Mouse (Mus musculus): ENCODE results near the gene Dkkl1. TPM values are rescaled to one million over a fixed set of nuclear protein-coding genes. Genes with fewer than 3 reads are reported as not detected.
A peak's percentile ranks its signal among the peaks of the same experiment; 100 is the strongest.
"Not testable (repeated sequence)": the region's sequence is repeated elsewhere in the genome, so short reads cannot be mapped to it uniquely, and the experiment has no call there.

Gene Dkkl1
- polyA plus RNA-seq, 1 experiment from 2014 or later = 8.7 TPM

DNA sequence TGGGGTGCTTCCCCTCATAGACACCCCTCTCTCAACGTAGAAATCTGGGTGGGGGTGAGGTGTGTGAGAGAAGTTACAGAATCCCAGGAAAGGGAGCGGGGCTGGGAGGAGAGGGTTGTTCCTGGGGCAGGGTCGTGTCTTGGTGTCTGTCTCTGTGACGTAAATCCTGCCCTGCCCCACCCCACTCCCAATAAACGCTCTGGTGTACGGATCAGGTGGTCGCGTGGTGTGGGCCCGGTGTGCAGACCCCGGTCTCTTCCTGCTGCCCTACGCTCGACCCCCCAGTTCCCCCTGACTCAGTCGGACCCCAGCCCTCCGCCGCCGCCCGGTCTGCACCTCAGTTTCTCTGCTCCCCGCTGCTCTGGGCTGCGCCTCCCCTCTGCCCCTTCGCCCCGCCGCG lies 36.0 kb downstream of the Dkkl1 start:
- Histone ChIP-seq H3K36me3 (replicated peaks; ENCODE audit: control insufficient read depth, insufficient read depth) (no peaks in the 10 kb centered on the region), H3K27me3 (ENCODE audit: control insufficient read depth, insufficient read depth, low read length) (peaks cover 83% of the 10 kb centered on the region), H3K4me2 (replicated peaks) (peak overlapping the region; percentile 24), H3K4me3 (replicated peaks; ENCODE audit: low read length) (no peak overlapping the region), H3K9ac (no peak overlapping the region), H3K9me3 (ENCODE audit: control insufficient read depth, low read length) (no peaks in the 10 kb centered on the region), H3K27ac (no peak overlapping the region), H3K4me1 (replicated peaks; ENCODE audit: control insufficient read depth, insufficient read depth, low read length) (0 out of 2 replicates have a peak, but pooled peaks cover 9% of the 10 kb centered on the region)
- whole genome bisulfite sequencing = under 1% methylated on average over 23 of the region's 23 CpGs
- ATAC-seq (ENCODE audit: low FRiP score) (no peak), DNase-seq (ENCODE audit: low spot score) (no peak)

DNA sequence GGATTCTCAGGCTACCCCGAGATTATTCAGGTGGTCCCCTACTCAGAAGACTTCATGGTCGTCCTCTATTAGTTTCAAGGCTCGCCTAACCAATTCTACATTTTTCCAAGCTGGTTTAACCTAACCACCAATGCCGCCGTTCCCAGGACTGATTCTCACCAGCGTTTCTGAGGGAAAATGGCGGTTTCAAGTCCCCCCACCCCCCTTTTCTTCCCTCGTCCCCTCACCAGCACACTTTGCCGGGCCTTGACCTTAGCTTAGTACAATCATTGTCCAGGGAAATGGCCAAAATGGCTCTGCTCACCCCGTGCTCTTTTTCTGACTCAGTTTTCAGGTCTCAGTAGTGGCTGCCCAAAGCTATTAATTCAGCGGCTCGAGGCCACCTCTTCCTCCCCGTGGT lies 36.5 kb downstream of the Dkkl1 start:
- Histone ChIP-seq H3K4me2 (replicated peaks) (no peak overlapping the region), H3K36me3 (replicated peaks; ENCODE audit: control insufficient read depth, insufficient read depth) (no peaks in the 10 kb centered on the region), H3K27ac (no peak overlapping the region), H3K27me3 (ENCODE audit: control insufficient read depth, insufficient read depth, low read length) (peaks cover 77% of the 10 kb centered on the region), H3K9ac (no peak overlapping the region), H3K4me1 (replicated peaks; ENCODE audit: control insufficient read depth, insufficient read depth, low read length) (0 out of 2 replicates have a peak, but pooled peaks cover 9% of the 10 kb centered on the region), H3K4me3 (replicated peaks; ENCODE audit: low read length) (no peak overlapping the region), H3K9me3 (ENCODE audit: control insufficient read depth, low read length) (no peaks in the 10 kb centered on the region)
- WGBS = 4% methylated on average over 13 of the region's 13 CpGs
- ATAC-seq (ENCODE audit: low FRiP score) (no peak), DNase-seq (ENCODE audit: low spot score) (no peak)

DNA sequence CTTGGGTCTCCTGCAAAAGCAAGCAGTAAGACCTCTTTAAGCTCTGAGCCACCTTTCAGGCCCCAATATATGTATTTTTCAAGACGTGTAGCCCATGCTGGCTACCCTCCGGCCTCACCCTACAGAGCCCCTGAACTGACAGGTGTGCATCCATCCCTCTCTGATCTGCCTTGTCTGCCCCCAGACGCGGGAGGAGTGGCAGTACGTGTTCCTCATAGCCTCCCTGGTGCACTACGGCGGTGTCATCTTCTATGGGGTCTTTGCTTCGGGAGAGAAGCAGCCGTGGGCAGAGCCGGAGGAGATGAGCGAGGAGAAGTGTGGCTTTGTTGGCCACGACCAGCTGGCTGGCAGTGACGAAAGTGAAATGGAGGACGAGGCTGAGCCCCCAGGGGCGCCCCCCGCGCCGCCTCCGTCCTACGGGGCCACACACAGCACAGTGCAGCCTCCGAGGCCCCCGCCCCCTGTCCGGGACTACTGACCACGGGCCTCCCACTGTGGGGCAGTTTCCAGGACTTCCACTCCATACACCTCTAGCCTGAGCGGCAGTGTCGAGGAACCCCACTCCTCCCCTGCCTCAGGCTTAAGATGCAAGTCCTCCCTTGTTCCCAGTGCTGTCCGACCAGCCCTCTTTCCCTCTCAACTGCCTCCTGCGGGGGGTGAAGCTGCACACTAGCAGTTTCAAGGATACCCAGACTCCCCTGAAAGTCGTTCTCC lies 37.2 kb downstream of the Dkkl1 start:
- H3K27ac ChIP-seq = no peak overlapping the region
- H3K9me3 ChIP-seq (ENCODE audit: control insufficient read depth, low read length) = 0 out of 2 replicates have a peak, but pooled peaks cover 2% of the 10 kb centered on the region
- H3K27me3 ChIP-seq (ENCODE audit: control insufficient read depth, insufficient read depth, low read length) = peaks cover 77% of the 10 kb centered on the region
- H3K9ac ChIP-seq = no peak overlapping the region
- WGBS = 4% methylated on average over 28 of the region's 29 CpGs
- no peak overlapping the region for H3K4me2 ChIP-seq (replicated peaks)
- DNase-seq (ENCODE audit: low spot score) (no peak), ATAC-seq (ENCODE audit: low FRiP score) (0 out of 2 replicates have a peak, but pooled peaks have one; percentile 34)
- no peaks in the 10 kb centered on the region for H3K36me3 ChIP-seq (replicated peaks; ENCODE audit: control insufficient read depth, insufficient read depth)
- 0 out of 2 replicates have a peak, but pooled peaks cover 9% of the 10 kb centered on the region for H3K4me1 ChIP-seq (replicated peaks; ENCODE audit: control insufficient read depth, insufficient read depth, low read length)
- H3K4me3 ChIP-seq (replicated peaks; ENCODE audit: low read length) = no peak overlapping the region

DNA sequence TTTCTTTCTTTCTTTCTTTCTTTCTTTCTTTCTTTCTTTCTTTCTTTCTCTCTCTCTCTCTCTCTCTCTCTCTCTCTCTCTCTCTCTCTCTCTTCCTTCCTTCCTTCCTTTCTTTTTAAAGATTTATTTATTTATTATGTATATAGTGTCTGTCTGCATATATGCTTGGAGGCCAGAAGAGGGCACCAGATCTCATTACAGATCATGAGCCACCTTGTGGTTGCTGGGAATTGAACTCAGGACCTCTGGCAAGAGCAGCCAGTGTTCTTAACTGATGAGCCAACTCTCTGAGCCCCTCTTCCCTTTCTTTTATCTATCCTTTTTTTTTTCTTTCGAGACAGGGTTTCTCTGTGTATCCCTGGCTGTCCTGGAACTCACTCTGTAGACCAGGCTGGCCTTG lies 38.2 kb downstream of the Dkkl1 start:
- not testable (repeated sequence) for DNase-seq (ENCODE audit: low spot score); H3K4me2 ChIP-seq (replicated peaks); H3K9ac ChIP-seq; H3K9me3 ChIP-seq (ENCODE audit: control insufficient read depth, low read length); ATAC-seq (ENCODE audit: low FRiP score); H3K27ac ChIP-seq; H3K4me1 ChIP-seq (replicated peaks; ENCODE audit: control insufficient read depth, insufficient read depth, low read length); H3K4me3 ChIP-seq (replicated peaks; ENCODE audit: low read length); H3K36me3 ChIP-seq (replicated peaks; ENCODE audit: control insufficient read depth, insufficient read depth)
- WGBS = 62% methylated on average over 1 of the region's 1 CpGs
- H3K27me3 ChIP-seq (ENCODE audit: control insufficient read depth, insufficient read depth, low read length) = peaks cover 77% of the 10 kb centered on the region

DNA sequence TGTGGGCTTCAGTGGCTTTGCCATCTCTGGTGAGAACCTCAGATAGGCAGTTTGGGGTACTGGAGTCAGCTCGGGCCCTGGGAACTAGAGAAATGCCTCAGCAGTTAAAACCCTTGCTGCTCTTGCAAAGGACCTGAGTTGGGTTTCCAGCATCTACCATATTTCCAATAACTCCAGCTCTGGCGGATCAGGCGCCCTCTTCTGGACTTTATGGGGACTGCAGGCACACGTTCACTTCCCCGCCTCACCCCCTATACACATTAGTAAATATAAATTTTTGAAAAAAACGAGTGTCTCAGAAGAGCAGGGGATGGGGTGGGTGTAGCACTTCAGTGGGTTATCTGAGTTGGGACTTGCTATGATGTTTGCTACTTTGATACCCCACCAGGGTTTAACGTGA lies 39.0 kb downstream of the Dkkl1 start:
- ATAC-seq (ENCODE audit: low FRiP score) (no peak), DNase-seq (ENCODE audit: low spot score) (no peak)
- H3K27ac ChIP-seq = no peak overlapping the region
- H3K36me3 ChIP-seq (replicated peaks; ENCODE audit: control insufficient read depth, insufficient read depth) = no peaks in the 10 kb centered on the region
- 0 out of 2 replicates have a peak, but pooled peaks cover 6% of the 10 kb centered on the region for H3K9me3 ChIP-seq (ENCODE audit: control insufficient read depth, low read length)
- WGBS = 64% methylated on average over 7 of the region's 7 CpGs
- H3K4me3 ChIP-seq (replicated peaks; ENCODE audit: low read length) = no peak overlapping the region
- no peak overlapping the region for H3K9ac ChIP-seq
- H3K4me1 ChIP-seq (replicated peaks; ENCODE audit: control insufficient read depth, insufficient read depth, low read length) = peaks cover 15% of the 10 kb centered on the region; the same call in 1 of the 2 replicates
- H3K27me3 ChIP-seq (ENCODE audit: control insufficient read depth, insufficient read depth, low read length) = peaks cover 77% of the 10 kb centered on the region
- H3K4me2 ChIP-seq (replicated peaks) = no peak overlapping the region

DNA sequence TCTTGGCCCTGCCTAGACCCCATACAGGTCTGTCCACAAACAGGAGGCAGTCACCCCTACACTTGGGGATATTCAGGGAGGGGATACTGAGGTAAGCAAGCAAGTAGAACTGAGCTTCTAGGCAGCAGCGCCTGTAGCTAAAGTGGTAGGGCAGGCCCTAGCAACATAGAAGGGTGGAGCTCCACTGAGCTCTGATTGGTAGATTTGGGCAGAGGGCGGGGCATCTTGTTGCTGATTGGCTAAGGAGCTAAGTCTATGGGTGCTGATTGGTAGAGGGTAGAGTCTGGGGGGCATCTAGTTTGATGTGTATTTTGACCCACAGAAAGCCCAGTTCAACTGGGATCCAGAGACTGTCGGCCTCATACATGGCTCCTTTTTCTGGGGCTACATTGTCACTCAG lies 42.5 kb downstream of the Dkkl1 start:
- 90% methylated on average over 3 of the region's 3 CpGs for WGBS

DNA sequence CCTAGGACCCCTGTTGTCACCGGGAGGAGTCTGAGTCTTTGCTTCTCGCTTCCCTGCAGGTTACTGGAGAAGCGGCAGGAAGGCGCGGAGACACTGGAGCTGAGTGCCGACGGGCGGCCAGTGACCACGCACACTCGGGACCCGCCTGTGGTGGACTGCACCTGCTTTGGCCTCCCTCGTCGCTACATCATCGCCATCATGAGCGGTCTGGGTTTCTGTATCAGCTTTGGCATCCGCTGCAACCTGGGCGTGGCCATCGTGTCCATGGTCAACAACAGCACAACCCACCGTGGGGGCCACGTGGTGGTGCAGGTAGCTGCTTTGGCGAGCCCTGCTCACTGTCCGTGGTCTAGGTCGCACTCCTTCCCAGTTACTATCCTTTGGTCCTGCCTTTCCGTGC lies 43.3 kb downstream of the Dkkl1 start:
- 2% methylated on average over 24 of the region's 24 CpGs for WGBS
- Histone ChIP-seq H3K4me3 (replicated peaks; ENCODE audit: low read length) (0 out of 2 replicates have a peak overlapping the region, but pooled peaks have one; percentile 6), H3K27ac (no peak overlapping the region), H3K27me3 (ENCODE audit: control insufficient read depth, insufficient read depth, low read length) (peaks cover 78% of the 10 kb centered on the region), H3K36me3 (replicated peaks; ENCODE audit: control insufficient read depth, insufficient read depth) (no peaks in the 10 kb centered on the region), H3K4me1 (replicated peaks; ENCODE audit: control insufficient read depth, insufficient read depth, low read length) (peaks cover 16% of the 10 kb centered on the region; the same call in 1 of the 2 replicates), H3K9ac (no peak overlapping the region), H3K4me2 (replicated peaks) (peak overlapping the region; percentile 11; the same call in 1 of the 2 replicates), H3K9me3 (ENCODE audit: control insufficient read depth, low read length) (0 out of 2 replicates have a peak, but pooled peaks cover 6% of the 10 kb centered on the region)
- no peak for ATAC-seq (ENCODE audit: low FRiP score)
- DNase-seq (ENCODE audit: low spot score) = no peak

More for the DNA sequence above, 42.5 kb downstream of the Dkkl1 start:
- peaks cover 77% of the 10 kb centered on the region for H3K27me3 ChIP-seq (ENCODE audit: control insufficient read depth, insufficient read depth, low read length)
- no peak for DNase-seq (ENCODE audit: low spot score)
- H3K9me3 ChIP-seq (ENCODE audit: control insufficient read depth, low read length) = 0 out of 2 replicates have a peak, but pooled peaks cover 6% of the 10 kb centered on the region
- H3K27ac ChIP-seq = no peak overlapping the region
- no peaks in the 10 kb centered on the region for H3K36me3 ChIP-seq (replicated peaks; ENCODE audit: control insufficient read depth, insufficient read depth)
- H3K4me2 ChIP-seq (replicated peaks) = no peak overlapping the region
- H3K9ac ChIP-seq = no peak overlapping the region
- no peak overlapping the region for H3K4me3 ChIP-seq (replicated peaks; ENCODE audit: low read length)
- no peak for ATAC-seq (ENCODE audit: low FRiP score)
- peaks cover 10% of the 10 kb centered on the region; the same call in 1 of the 2 replicates for H3K4me1 ChIP-seq (replicated peaks; ENCODE audit: control insufficient read depth, insufficient read depth, low read length)

DNA sequence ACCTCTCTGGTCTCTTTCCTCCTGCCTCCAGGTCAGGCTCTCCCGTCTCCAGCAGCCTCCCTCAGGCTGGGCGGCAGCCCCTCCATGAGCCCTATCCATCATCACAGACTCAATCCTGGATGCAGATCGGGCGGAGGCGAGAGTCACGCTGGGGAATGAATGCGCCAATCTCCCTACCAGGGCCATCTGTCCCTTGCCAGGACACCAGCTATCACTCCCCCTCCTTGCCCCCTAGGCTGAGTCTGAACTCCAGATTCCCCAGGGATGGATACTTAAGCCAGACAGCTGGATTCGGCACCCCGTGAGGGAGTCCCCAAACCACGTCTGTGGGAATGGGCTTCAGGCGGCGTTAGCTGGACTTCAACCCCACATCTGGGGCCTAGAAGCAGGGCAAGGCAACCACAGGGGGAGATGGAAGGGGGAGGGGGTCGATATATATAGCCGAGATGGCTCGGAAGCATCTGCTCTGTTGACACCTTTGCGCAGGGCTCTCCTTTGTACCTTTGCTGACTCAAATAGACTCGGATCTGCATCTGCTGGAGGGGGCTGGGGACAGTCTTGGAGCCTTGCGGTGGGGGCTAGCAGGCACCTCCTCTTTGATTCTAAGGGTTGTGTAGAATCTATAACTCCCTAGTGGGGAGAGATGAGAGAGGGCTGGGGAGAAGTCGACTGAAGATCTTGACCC lies 44.0 kb downstream of the Dkkl1 start:
- DNase-seq (ENCODE audit: low spot score) (no peak), ATAC-seq (ENCODE audit: low FRiP score) (no peak)
- H3K9ac ChIP-seq = no peak overlapping the region; the same call in 1 of the 2 replicates

DNA sequence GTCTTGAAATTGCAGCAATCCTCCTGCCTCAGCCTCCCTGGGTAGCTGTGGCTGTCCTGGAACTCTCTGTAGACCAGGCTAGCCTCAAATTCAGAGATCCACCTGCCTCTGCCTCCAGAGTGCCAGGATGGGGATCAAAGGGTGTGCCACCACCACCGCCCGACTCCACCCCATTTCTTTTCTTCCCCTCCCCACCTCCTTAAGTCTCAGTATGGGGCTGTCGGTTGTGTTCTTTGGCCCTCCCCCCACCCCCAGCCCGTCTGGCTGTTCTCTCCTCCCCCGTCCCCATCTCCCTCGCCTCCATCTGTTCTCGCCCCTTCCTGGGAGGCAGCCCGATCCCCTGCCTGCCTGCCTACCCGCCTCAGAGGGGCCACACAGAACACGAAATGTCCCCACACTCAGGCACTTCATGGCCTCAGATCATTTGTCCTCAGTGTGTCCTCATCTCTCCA lies 45.0 kb downstream of the Dkkl1 start:
- WGBS = 24% methylated on average over 10 of the region's 10 CpGs
- Histone ChIP-seq H3K27ac (no peak overlapping the region), H3K9me3 (ENCODE audit: control insufficient read depth, low read length) (0 out of 2 replicates have a peak, but pooled peaks cover 6% of the 10 kb centered on the region), H3K4me2 (replicated peaks) (no peak overlapping the region), H3K4me1 (replicated peaks; ENCODE audit: control insufficient read depth, insufficient read depth, low read length) (peaks cover 27% of the 10 kb centered on the region), H3K9ac (no peak overlapping the region), H3K36me3 (replicated peaks; ENCODE audit: control insufficient read depth, insufficient read depth) (no peaks in the 10 kb centered on the region), H3K27me3 (ENCODE audit: control insufficient read depth, insufficient read depth, low read length) (peaks cover 81% of the 10 kb centered on the region), H3K4me3 (replicated peaks; ENCODE audit: low read length) (no peak overlapping the region)
- DNase-seq (ENCODE audit: low spot score) (no peak), ATAC-seq (ENCODE audit: low FRiP score) (no peak)

More for the DNA sequence above, 44.0 kb downstream of the Dkkl1 start:
- Histone ChIP-seq H3K36me3 (replicated peaks; ENCODE audit: control insufficient read depth, insufficient read depth) (no peaks in the 10 kb centered on the region), H3K9me3 (ENCODE audit: control insufficient read depth, low read length) (0 out of 2 replicates have a peak, but pooled peaks cover 6% of the 10 kb centered on the region), H3K4me2 (replicated peaks) (peak overlapping the region; percentile 22; the same call in 1 of the 2 replicates), H3K27ac (no peak overlapping the region), H3K27me3 (ENCODE audit: control insufficient read depth, insufficient read depth, low read length) (peaks cover 85% of the 10 kb centered on the region), H3K4me1 (replicated peaks; ENCODE audit: control insufficient read depth, insufficient read depth, low read length) (peaks cover 18% of the 10 kb centered on the region; the same call in 1 of the 2 replicates), H3K4me3 (replicated peaks; ENCODE audit: low read length) (no peak overlapping the region)
- WGBS = under 1% methylated on average over 19 of the region's 19 CpGs

All from hindbrain, embryonic 14.5 days (tissue).